Mouse (Mus musculus): ENCODE data around the gene Pomgnt1.

The Pomgnt1 gene

GRCm38 (mm10) chr4:116174466-116175116 lies 51.0 kb downstream of the Pomgnt1 start:
- no peaks in the 10 kb centered on the region for H3K36me3 ChIP-seq (ENCODE audit: control insufficient read depth, insufficient read depth, low read length, poor library complexity, severe bottlenecking)
- H3K27me3 ChIP-seq (ENCODE audit: control insufficient read depth, insufficient read depth, low read length, poor library complexity, severe bottlenecking), result no peaks in the 10 kb centered on the region
- no peak for DNase-seq (ENCODE audit: low read depth, low spot score)

- DNase-seq (ENCODE audit: low read depth, low spot score), result no peak
- H3K27me3 ChIP-seq (ENCODE audit: control insufficient read depth, insufficient read depth, low read length, poor library complexity, severe bottlenecking), result no peaks in the 10 kb centered on the region
- no peaks in the 10 kb centered on the region for H3K36me3 ChIP-seq (ENCODE audit: control insufficient read depth, insufficient read depth, low read length, poor library complexity, severe bottlenecking)
Measured at GRCm38 (mm10) chr4:116175136-116175535, 51.5 kb downstream of the Pomgnt1 start.

DNA sequence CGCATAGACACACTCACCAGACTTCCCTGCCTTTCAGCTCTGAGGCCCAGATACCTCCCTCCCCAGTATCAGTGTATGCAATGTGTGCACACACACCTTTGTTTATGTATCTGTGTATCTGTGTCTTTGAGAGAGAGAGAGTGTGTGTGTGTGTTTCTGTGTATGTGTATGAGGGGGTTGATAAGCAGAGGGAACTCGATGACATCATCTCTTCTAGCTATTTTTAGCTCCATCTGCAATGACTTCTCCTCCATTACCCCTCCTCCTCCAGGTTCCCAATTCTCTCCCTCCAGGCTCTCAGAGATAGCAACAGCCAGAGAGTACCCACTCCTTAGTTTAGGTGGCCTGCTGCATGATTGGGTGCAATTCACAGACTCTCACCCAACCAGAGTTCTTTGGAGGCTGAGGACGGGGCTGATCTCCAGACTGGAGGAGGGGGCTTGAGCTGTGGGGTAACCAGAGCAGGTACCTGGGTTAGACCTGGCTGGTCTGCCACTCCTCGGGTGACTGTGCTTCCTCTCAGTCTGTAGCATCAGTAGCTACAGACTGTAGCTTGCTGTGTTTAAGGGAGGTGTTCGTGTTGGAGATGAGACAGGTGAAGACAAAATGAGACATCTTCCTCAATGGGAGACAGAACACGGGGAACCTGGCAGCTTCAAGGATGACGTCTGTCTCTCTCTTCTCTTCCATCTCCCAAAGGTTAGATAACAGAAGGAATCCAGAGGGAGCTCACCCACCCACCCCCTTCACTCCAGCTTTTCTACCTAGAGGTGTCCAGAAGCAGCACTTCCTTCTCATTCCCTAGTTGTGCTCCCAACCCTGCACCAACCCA lies 52.3 kb downstream of the Pomgnt1 start:
- no peak for DNase-seq (ENCODE audit: low read depth, low spot score)
- no peaks in the 10 kb centered on the region for H3K36me3 ChIP-seq (ENCODE audit: control insufficient read depth, insufficient read depth, low read length, poor library complexity, severe bottlenecking)

DNA sequence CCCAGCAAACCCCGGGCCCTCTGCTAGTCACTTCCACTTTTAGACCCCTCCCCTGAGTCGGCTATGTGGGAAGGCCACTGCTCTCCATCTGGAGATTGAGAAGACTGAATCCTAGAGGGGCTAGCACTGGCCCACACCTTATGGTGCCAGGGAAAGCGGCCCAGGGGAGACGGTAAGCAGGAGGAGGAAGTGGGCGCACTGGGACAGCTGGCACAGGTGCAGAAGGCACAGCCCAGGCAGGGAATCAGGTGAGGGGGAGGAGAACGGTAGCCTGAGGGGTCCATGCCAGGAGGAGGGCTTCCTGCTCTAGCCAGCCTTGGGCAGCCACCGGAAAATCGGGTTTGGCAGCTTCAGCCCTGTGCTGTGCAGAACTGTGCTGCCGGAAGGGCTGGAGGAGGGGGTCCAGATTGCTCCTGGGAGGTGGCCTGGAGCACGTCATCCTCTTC lies 52.9 kb downstream of the Pomgnt1 start:
- H3K36me3 ChIP-seq (ENCODE audit: control insufficient read depth, insufficient read depth, low read length, poor library complexity, severe bottlenecking), result no peaks in the 10 kb centered on the region
- DNase-seq (ENCODE audit: low read depth, low spot score), result peak; percentile 19
- H3K27me3 ChIP-seq (ENCODE audit: control insufficient read depth, insufficient read depth, low read length, poor library complexity, severe bottlenecking), result no peaks in the 10 kb centered on the region

More for the DNA sequence above, 52.3 kb downstream of the Pomgnt1 start:
- no peaks in the 10 kb centered on the region for H3K27me3 ChIP-seq (ENCODE audit: control insufficient read depth, insufficient read depth, low read length, poor library complexity, severe bottlenecking)

- Histone ChIP-seq H3K36me3 (ENCODE audit: control insufficient read depth, insufficient read depth, low read length, poor library complexity, severe bottlenecking) (no peaks in the 10 kb centered on the region), H3K27me3 (ENCODE audit: control insufficient read depth, insufficient read depth, low read length, poor library complexity, severe bottlenecking) (no peaks in the 10 kb centered on the region)
- peak; percentile 52 for DNase-seq (ENCODE audit: low read depth, low spot score)
Measured at GRCm38 (mm10) chr4:116177140-116177539, 53.5 kb downstream of the Pomgnt1 start.

DNA sequence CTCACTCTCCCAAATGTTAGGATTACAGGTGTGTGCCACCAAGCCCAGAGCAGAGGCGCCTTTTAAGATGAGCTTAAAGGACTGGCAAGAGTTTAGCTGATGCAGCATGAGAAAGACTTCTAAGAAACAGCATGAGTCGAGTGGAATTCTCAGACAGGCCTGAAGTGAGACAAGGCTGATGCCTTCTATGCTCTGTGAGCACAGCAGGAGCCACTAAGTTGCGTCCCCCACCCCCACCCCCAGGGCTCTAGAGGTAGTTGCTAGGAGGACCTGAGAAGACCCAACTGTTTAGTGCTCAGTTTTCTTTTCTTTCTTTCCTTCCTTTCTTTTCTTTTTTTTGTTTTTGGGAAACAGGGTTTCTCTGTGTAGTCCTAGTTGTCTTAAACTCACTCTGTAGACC lies 58.4 kb downstream of the Pomgnt1 start:
- no peak for DNase-seq (ENCODE audit: low read depth, low spot score)
- H3K36me3 ChIP-seq (ENCODE audit: control insufficient read depth, insufficient read depth, low read length, poor library complexity, severe bottlenecking), result no peaks in the 10 kb centered on the region
- H3K27me3 ChIP-seq (ENCODE audit: control insufficient read depth, insufficient read depth, low read length, poor library complexity, severe bottlenecking), result no peaks in the 10 kb centered on the region

GRCm38 (mm10) chr4:116182745-116183144 lies 59.1 kb downstream of the Pomgnt1 start:
- Histone ChIP-seq H3K36me3 (ENCODE audit: control insufficient read depth, insufficient read depth, low read length, poor library complexity, severe bottlenecking) (no peaks in the 10 kb centered on the region), H3K27me3 (ENCODE audit: control insufficient read depth, insufficient read depth, low read length, poor library complexity, severe bottlenecking) (no peaks in the 10 kb centered on the region)
- no peak for DNase-seq (ENCODE audit: low read depth, low spot score)

DNA sequence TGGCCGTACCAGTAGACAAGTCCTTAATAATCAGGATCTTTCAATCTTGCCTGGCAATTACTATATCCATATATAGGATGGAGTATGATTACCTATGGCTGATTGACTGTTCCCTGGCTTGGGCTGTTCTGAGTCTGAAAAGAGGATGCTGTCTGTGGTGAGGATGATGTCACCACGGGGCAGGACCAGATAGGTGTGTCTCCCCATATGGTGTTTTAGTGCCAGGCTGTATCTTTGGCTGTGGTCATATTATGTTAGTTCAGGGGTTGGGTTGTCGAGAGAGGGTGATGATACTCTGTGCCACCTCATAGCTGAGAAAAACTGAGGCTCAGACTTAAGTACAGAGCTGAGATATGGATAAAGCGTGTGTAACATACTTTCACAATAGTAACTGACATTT lies 61.4 kb downstream of the Pomgnt1 start:
- H3K27me3 ChIP-seq (ENCODE audit: control insufficient read depth, insufficient read depth, low read length, poor library complexity, severe bottlenecking), result no peaks in the 10 kb centered on the region
- no peaks in the 10 kb centered on the region for H3K36me3 ChIP-seq (ENCODE audit: control insufficient read depth, insufficient read depth, low read length, poor library complexity, severe bottlenecking)
- no peak for DNase-seq (ENCODE audit: low read depth, low spot score)

GRCm38 (mm10) chr4:116192286-116192835 lies 68.7 kb downstream of the Pomgnt1 start:
- H3K36me3 ChIP-seq (ENCODE audit: control insufficient read depth, insufficient read depth, low read length, poor library complexity, severe bottlenecking), result no peaks in the 10 kb centered on the region
- no peaks in the 10 kb centered on the region for H3K27me3 ChIP-seq (ENCODE audit: control insufficient read depth, insufficient read depth, low read length, poor library complexity, severe bottlenecking)
- DNase-seq (ENCODE audit: low read depth, low spot score), result no peak

DNA sequence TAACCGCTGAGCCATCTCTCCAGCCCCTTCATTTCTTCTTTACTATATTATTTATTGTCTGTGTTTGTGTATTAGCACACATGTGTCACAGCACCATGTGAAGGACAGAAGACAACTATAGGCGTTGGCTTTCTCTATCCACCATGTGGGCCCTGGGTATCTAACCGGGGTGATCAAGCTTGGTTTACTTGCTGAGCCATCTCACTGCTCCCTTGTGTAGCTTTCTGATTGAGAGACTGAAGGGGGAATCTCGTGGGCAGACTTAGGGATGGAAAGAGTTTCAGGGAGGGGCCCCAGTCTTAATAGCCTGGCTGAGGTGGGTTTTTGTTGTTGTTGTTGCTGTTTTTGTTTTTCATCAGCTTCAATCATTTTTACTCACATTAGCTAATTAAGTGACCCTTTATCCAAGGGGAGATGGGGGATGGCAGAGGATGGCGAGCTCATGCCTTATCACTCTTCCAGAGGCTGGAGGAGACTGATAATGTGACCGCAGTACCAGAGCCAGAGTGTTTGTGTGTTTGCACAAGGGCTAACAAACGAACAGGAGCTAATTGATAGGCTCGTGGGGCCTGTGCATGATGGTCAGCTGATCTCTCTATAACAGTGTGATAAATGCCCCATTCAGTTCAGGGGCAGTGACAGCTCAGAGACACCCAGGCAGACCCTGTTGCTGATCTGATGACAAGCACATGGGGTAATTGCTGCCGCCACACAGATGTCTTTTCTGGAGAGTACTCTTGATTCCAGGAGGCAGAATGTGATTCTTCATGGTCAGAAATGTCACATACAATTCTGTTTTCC lies 70.1 kb downstream of the Pomgnt1 start:
- no peak for DNase-seq (ENCODE audit: low read depth, low spot score)
- Histone ChIP-seq H3K36me3 (ENCODE audit: control insufficient read depth, insufficient read depth, low read length, poor library complexity, severe bottlenecking) (no peaks in the 10 kb centered on the region), H3K27me3 (ENCODE audit: control insufficient read depth, insufficient read depth, low read length, poor library complexity, severe bottlenecking) (no peaks in the 10 kb centered on the region)

DNA sequence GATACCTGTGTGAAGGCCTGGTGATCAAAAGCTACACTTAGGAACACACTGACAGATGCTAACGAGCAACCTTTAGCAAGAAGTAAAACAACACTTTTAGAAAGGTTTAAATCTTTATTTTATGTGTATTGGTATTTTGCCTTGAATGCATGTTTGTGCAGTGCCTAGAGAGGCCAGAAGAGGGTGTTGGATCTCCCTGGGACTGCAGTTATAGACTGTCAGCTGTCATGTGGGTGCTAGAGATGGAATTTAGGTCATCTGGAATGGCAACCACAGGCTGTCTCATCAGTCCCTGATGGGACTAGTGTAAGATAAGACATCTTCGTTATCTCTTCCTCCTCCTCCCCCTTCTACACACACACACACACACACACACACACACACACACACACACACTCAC lies 74.8 kb downstream of the Pomgnt1 start:
- DNase-seq (ENCODE audit: low read depth, low spot score), result peak; percentile 10
- no peaks in the 10 kb centered on the region for H3K36me3 ChIP-seq (ENCODE audit: control insufficient read depth, insufficient read depth, low read length, poor library complexity, severe bottlenecking)
- H3K27me3 ChIP-seq (ENCODE audit: control insufficient read depth, insufficient read depth, low read length, poor library complexity, severe bottlenecking), result no peaks in the 10 kb centered on the region

- no peak for DNase-seq (ENCODE audit: low read depth, low spot score)
- Histone ChIP-seq H3K36me3 (ENCODE audit: control insufficient read depth, insufficient read depth, low read length, poor library complexity, severe bottlenecking) (no peaks in the 10 kb centered on the region), H3K27me3 (ENCODE audit: control insufficient read depth, insufficient read depth, low read length, poor library complexity, severe bottlenecking) (no peaks in the 10 kb centered on the region; the same call in 1 of the 2 replicates)
Measured at GRCm38 (mm10) chr4:116204422-116204821, 80.8 kb downstream of the Pomgnt1 start.

GRCm38 (mm10) chr4:116206531-116206930 lies 82.9 kb downstream of the Pomgnt1 start:
- DNase-seq (ENCODE audit: low read depth, low spot score), result no peak
- Histone ChIP-seq H3K27me3 (ENCODE audit: control insufficient read depth, insufficient read depth, low read length, poor library complexity, severe bottlenecking) (no peaks in the 10 kb centered on the region; the same call in 1 of the 2 replicates), H3K36me3 (ENCODE audit: control insufficient read depth, insufficient read depth, low read length, poor library complexity, severe bottlenecking) (no peaks in the 10 kb centered on the region)

DNA sequence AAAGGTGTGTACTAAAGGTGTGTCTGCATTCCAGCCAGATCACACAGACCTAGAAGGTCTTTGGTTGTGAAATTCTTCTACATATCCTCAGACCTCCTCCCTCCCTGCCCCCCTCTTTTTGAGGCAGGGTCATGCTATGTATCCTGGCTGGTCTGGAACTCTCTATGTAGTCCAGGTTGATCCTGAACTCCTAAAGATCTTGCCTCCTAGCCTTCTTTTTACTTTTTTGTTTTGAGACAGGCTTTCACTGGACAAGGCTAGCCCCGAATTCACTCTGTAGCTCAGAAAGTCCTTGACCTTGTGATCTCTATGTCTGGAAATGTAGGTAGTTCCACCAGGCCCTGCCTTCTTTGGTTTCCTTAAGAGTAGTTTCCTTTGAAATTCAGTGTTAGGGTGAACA lies 85.3 kb downstream of the Pomgnt1 start:
- DNase-seq (ENCODE audit: low read depth, low spot score), result no peak
- no peaks in the 10 kb centered on the region; the same call in 1 of the 2 replicates for H3K27me3 ChIP-seq (ENCODE audit: control insufficient read depth, insufficient read depth, low read length, poor library complexity, severe bottlenecking)
- H3K36me3 ChIP-seq (ENCODE audit: control insufficient read depth, insufficient read depth, low read length, poor library complexity, severe bottlenecking), result no peaks in the 10 kb centered on the region

All from splenic B cell, adult 2 months (primary cell).